Mouse (Mus musculus): ENCODE results near the gene Mapk3. TPM values are rescaled to one million over a fixed set of nuclear protein-coding genes. Genes with fewer than 3 reads are reported as not detected.
A peak's percentile ranks its signal among the peaks of the same experiment; 100 is the strongest.

The Mapk3 gene
- polyA plus RNA-seq, 1 experiment, result 130 TPM

- no peak overlapping the region for H3K4me3 ChIP-seq (ENCODE audit: control insufficient read depth, insufficient read depth, low read length)
- 90% methylated on average over 4 of the region's 4 CpGs for WGBS
Measured at GRCm38 (mm10) chr7:126793456-126794270, 34.3 kb downstream of the Mapk3 start.

GRCm38 (mm10) chr7:126794271-126794605 is 34.8 kb downstream of the Mapk3 start:
- H3K27ac ChIP-seq (ENCODE audit: control insufficient read depth, insufficient read depth, low read length), result peak overlapping the region; percentile 82
- peaks cover 8% of the 10 kb centered on the region; the same call in 1 of the 2 replicates for H3K36me3 ChIP-seq (ENCODE audit: control insufficient read depth, insufficient read depth, low read length)
- no peak overlapping the region for H3K4me3 ChIP-seq (ENCODE audit: control insufficient read depth, insufficient read depth, low read length)
- H3K27me3 ChIP-seq (ENCODE audit: control insufficient read depth, insufficient read depth, low read length), result no peaks in the 10 kb centered on the region
- no peak for DNase-seq
- peaks cover 35% of the 10 kb centered on the region for H3K4me1 ChIP-seq (replicated peaks; ENCODE audit: control insufficient read depth, insufficient read depth, low read length)
- WGBS, result 26% methylated on average over 4 of the region's 4 CpGs
- TF ChIP-seq POLR2A (IDR thresholded peaks at IDR 0.05; ENCODE audit: control insufficient read depth, extremely low read depth, insufficient read depth, low read length, poor library complexity) (no peak), CTCF (IDR thresholded peaks at IDR 0.05; ENCODE audit: borderline replicate concordance, control insufficient read depth, extremely low read depth, insufficient read depth, low read length, poor library complexity) (no peak)

More at GRCm38 (mm10) chr7:126793456-126794270, 34.3 kb downstream of the Mapk3 start:
- Histone ChIP-seq H3K27me3 (ENCODE audit: control insufficient read depth, insufficient read depth, low read length) (no peaks in the 10 kb centered on the region), H3K4me1 (replicated peaks; ENCODE audit: control insufficient read depth, insufficient read depth, low read length) (peaks cover 35% of the 10 kb centered on the region), H3K27ac (ENCODE audit: control insufficient read depth, insufficient read depth, low read length) (peak overlapping the region; percentile 82), H3K36me3 (ENCODE audit: control insufficient read depth, insufficient read depth, low read length) (peaks cover 14% of the 10 kb centered on the region)
- no peak for DNase-seq
- no peak for TF ChIP-seq CTCF (IDR thresholded peaks at IDR 0.05; ENCODE audit: borderline replicate concordance, control insufficient read depth, extremely low read depth, insufficient read depth, low read length, poor library complexity)
- no peak for TF ChIP-seq POLR2A (IDR thresholded peaks at IDR 0.05; ENCODE audit: control insufficient read depth, extremely low read depth, insufficient read depth, low read length, poor library complexity)

- Histone ChIP-seq H3K27me3 (ENCODE audit: control insufficient read depth, insufficient read depth, low read length) (no peaks in the 10 kb centered on the region), H3K36me3 (ENCODE audit: control insufficient read depth, insufficient read depth, low read length) (no peaks in the 10 kb centered on the region), H3K4me1 (replicated peaks; ENCODE audit: control insufficient read depth, insufficient read depth, low read length) (peaks cover 39% of the 10 kb centered on the region), H3K27ac (ENCODE audit: control insufficient read depth, insufficient read depth, low read length) (no peak overlapping the region), H3K4me3 (ENCODE audit: control insufficient read depth, insufficient read depth, low read length) (no peak overlapping the region)
- DNase-seq, result no peak
- 92% methylated on average over 16 of the region's 16 CpGs for WGBS
- TF ChIP-seq CTCF (IDR thresholded peaks at IDR 0.05; ENCODE audit: borderline replicate concordance, control insufficient read depth, extremely low read depth, insufficient read depth, low read length, poor library complexity) (no peak), POLR2A (IDR thresholded peaks at IDR 0.05; ENCODE audit: control insufficient read depth, extremely low read depth, insufficient read depth, low read length, poor library complexity) (no peak)
Measured at GRCm38 (mm10) chr7:126795387-126796317, 36.3 kb downstream of the Mapk3 start.

GRCm38 (mm10) chr7:126796350-126796932 is 37.0 kb downstream of the Mapk3 start:
- Histone ChIP-seq H3K36me3 (ENCODE audit: control insufficient read depth, insufficient read depth, low read length) (no peaks in the 10 kb centered on the region), H3K27ac (ENCODE audit: control insufficient read depth, insufficient read depth, low read length) (no peak overlapping the region), H3K4me3 (ENCODE audit: control insufficient read depth, insufficient read depth, low read length) (no peak overlapping the region), H3K27me3 (ENCODE audit: control insufficient read depth, insufficient read depth, low read length) (no peaks in the 10 kb centered on the region), H3K4me1 (replicated peaks; ENCODE audit: control insufficient read depth, insufficient read depth, low read length) (peaks cover 37% of the 10 kb centered on the region)
- TF ChIP-seq CTCF (IDR thresholded peaks at IDR 0.05; ENCODE audit: borderline replicate concordance, control insufficient read depth, extremely low read depth, insufficient read depth, low read length, poor library complexity) (no peak), POLR2A (IDR thresholded peaks at IDR 0.05; ENCODE audit: control insufficient read depth, extremely low read depth, insufficient read depth, low read length, poor library complexity) (no peak)
- DNase-seq, result no peak
- 78% methylated on average over 8 of the region's 8 CpGs for WGBS

GRCm38 (mm10) chr7:126797411-126798126 is 38.2 kb downstream of the Mapk3 start, which contains the start of gene Fam57b:
Gene Fam57b, plus strand, starts transcription at chr7:126797668.
- no peak for TF ChIP-seq POLR2A (IDR thresholded peaks at IDR 0.05; ENCODE audit: control insufficient read depth, extremely low read depth, insufficient read depth, low read length, poor library complexity)
- TF ChIP-seq CTCF (IDR thresholded peaks at IDR 0.05; ENCODE audit: borderline replicate concordance, control insufficient read depth, extremely low read depth, insufficient read depth, low read length, poor library complexity), result no peak
- 48% methylated on average over 21 of the region's 21 CpGs for WGBS
- peaks cover 37% of the 10 kb centered on the region for H3K4me1 ChIP-seq (replicated peaks; ENCODE audit: control insufficient read depth, insufficient read depth, low read length)

More at GRCm38 (mm10) chr7:126797411-126798126, 38.2 kb downstream of the Mapk3 start, which contains the start of gene Fam57b:
- peak within 1 kb of the TSS; percentile 84 for H3K4me3 ChIP-seq (ENCODE audit: control insufficient read depth, insufficient read depth, low read length)
- no peaks in the 10 kb centered on the region for H3K36me3 ChIP-seq (ENCODE audit: control insufficient read depth, insufficient read depth, low read length)
- peak within 1 kb of the TSS; percentile 72 for H3K27ac ChIP-seq (ENCODE audit: control insufficient read depth, insufficient read depth, low read length)
- DNase-seq, result no peak
- no peaks in the 10 kb centered on the region for H3K27me3 ChIP-seq (ENCODE audit: control insufficient read depth, insufficient read depth, low read length)
